Mouse (Mus musculus): ENCODE data around the gene Slc22a21.
"Not testable (repeated sequence)": the region's sequence is repeated elsewhere in the genome, so short reads cannot be mapped to it uniquely, and the experiment has no call there.

Slc22a21 gene

GRCm38 (mm10) chr11:54002761-54003717 lies 22.9 kb upstream of the Slc22a21 start:
- ATAC-seq (ENCODE audit: insufficient number of reproducible peaks, low FRiP score, low TSS enrichment) = peak; percentile 43; the same call in 1 of the 2 replicates

- peak; percentile 61; the same call in 1 of the 2 replicates for ATAC-seq (ENCODE audit: insufficient number of reproducible peaks, low FRiP score, low TSS enrichment)
Observed at GRCm38 (mm10) chr11:54002147-54002760, 22.1 kb upstream of the Slc22a21 start.

- no peak for ATAC-seq (ENCODE audit: insufficient number of reproducible peaks, low FRiP score, low TSS enrichment)
Observed at GRCm38 (mm10) chr11:53997661-53998060, 17.5 kb upstream of the Slc22a21 start.

GRCm38 (mm10) chr11:53992264-53992663 lies 12.1 kb upstream of the Slc22a21 start:
- ATAC-seq (ENCODE audit: insufficient number of reproducible peaks, low FRiP score, low TSS enrichment) = no peak

GRCm38 (mm10) chr11:53989232-53989631 lies 9.1 kb upstream of the Slc22a21 start:
- ATAC-seq (ENCODE audit: insufficient number of reproducible peaks, low FRiP score, low TSS enrichment) = no peak

- no peak for ATAC-seq (ENCODE audit: insufficient number of reproducible peaks, low FRiP score, low TSS enrichment)
Observed at GRCm38 (mm10) chr11:53988081-53988480, 7.9 kb upstream of the Slc22a21 start.

- no peak for ATAC-seq (ENCODE audit: insufficient number of reproducible peaks, low FRiP score, low TSS enrichment)
Observed at GRCm38 (mm10) chr11:53981396-53981795, 1.3 kb upstream of the Slc22a21 start.

GRCm38 (mm10) chr11:53979456-53979787 lies 710 bp downstream of the Slc22a21 start:
- ATAC-seq (ENCODE audit: insufficient number of reproducible peaks, low FRiP score, low TSS enrichment) = not testable (repeated sequence)

- ATAC-seq (ENCODE audit: insufficient number of reproducible peaks, low FRiP score, low TSS enrichment) = no peak
Observed at GRCm38 (mm10) chr11:53977672-53978071, 2.5 kb downstream of the Slc22a21 start.

GRCm38 (mm10) chr11:53975559-53975958 lies 4.6 kb downstream of the Slc22a21 start:
- no peak for ATAC-seq (ENCODE audit: insufficient number of reproducible peaks, low FRiP score, low TSS enrichment)

- no peak for ATAC-seq (ENCODE audit: insufficient number of reproducible peaks, low FRiP score, low TSS enrichment)
Observed at GRCm38 (mm10) chr11:53958984-53959383, 21.1 kb downstream of the Slc22a21 start.

- not testable (repeated sequence) for ATAC-seq (ENCODE audit: insufficient number of reproducible peaks, low FRiP score, low TSS enrichment)
Observed at GRCm38 (mm10) chr11:53958176-53958575, 22.0 kb downstream of the Slc22a21 start.

- ATAC-seq (ENCODE audit: insufficient number of reproducible peaks, low FRiP score, low TSS enrichment) = no peak
Observed at GRCm38 (mm10) chr11:53956636-53957035, 23.5 kb downstream of the Slc22a21 start.

GRCm38 (mm10) chr11:53954653-53955052 lies 25.5 kb downstream of the Slc22a21 start:
- no peak for ATAC-seq (ENCODE audit: insufficient number of reproducible peaks, low FRiP score, low TSS enrichment)

- ATAC-seq (ENCODE audit: insufficient number of reproducible peaks, low FRiP score, low TSS enrichment) = not testable (repeated sequence)
Observed at GRCm38 (mm10) chr11:53950133-53950532, 30.0 kb downstream of the Slc22a21 start.

GRCm38 (mm10) chr11:53931944-53932318 lies 48.2 kb downstream of the Slc22a21 start:
- ATAC-seq (ENCODE audit: insufficient number of reproducible peaks, low FRiP score, low TSS enrichment) = peak; percentile 36; the same call in 1 of the 2 replicates

GRCm38 (mm10) chr11:53931091-53931943 lies 48.8 kb downstream of the Slc22a21 start:
- peak; percentile 36; the same call in 1 of the 2 replicates for ATAC-seq (ENCODE audit: insufficient number of reproducible peaks, low FRiP score, low TSS enrichment)

GRCm38 (mm10) chr11:53929741-53930140 lies 50.4 kb downstream of the Slc22a21 start:
- ATAC-seq (ENCODE audit: insufficient number of reproducible peaks, low FRiP score, low TSS enrichment) = no peak

- ATAC-seq (ENCODE audit: insufficient number of reproducible peaks, low FRiP score, low TSS enrichment) = no peak
Observed at GRCm38 (mm10) chr11:53928585-53928984, 51.5 kb downstream of the Slc22a21 start.

- ATAC-seq (ENCODE audit: insufficient number of reproducible peaks, low FRiP score, low TSS enrichment) = no peak
Observed at GRCm38 (mm10) chr11:53926303-53926702, 53.8 kb downstream of the Slc22a21 start.

GRCm38 (mm10) chr11:53918851-53919250 lies 61.3 kb downstream of the Slc22a21 start:
- ATAC-seq (ENCODE audit: insufficient number of reproducible peaks, low FRiP score, low TSS enrichment) = no peak
